Mouse (Mus musculus) MEL (cell line): ENCODE data around the gene Gm5935.
"Not testable (repeated sequence)": the region's sequence is repeated elsewhere in the genome, so short reads cannot be mapped to it uniquely, and the experiment has no call there.

Experiments
- CHD1 ChIP-seq: IDR thresholded peaks from 2 replicates; pipeline ENCODE4 v1.6.1; 2012; ENCODE audit warnings: low read depth, mild to moderate bottlenecking, inconsistent platforms, low read length, improper control_type of control experiment
- CTCF ChIP-seq, 3 experiments: IDR thresholded peaks in 2 of 3; conservative IDR thresholded peaks in 1 of 3; 2 replicates each; pipeline ENCODE4 v1.5.1; 2011 to 2012; ENCODE audit warnings: low read length in 3 of 3, low read depth in 2 of 3, mild to moderate bottlenecking in 2 of 3, improper control_type of control experiment in 1 of 3, inconsistent platforms in 1 of 3, mixed read lengths in 1 of 3, moderate library complexity in 1 of 3; ENCODE audit not compliant: control insufficient read depth in 1 of 3, insufficient read depth in 1 of 3, poor library complexity in 1 of 3, severe bottlenecking in 1 of 3
- EP300 ChIP-seq, 2 experiments: IDR thresholded peaks; 2 replicates each; pipeline ENCODE4 v1.6.1; 2011; ENCODE audit warnings: improper control_type of control experiment in 2 of 2, low read length in 2 of 2, low read depth in 1 of 2, mild to moderate bottlenecking in 1 of 2
- HCFC1 ChIP-seq: IDR thresholded peaks from 2 replicates; pipeline ENCODE4 v1.6.1; 2012; ENCODE audit warnings: low read depth, mild to moderate bottlenecking, inconsistent platforms, low read length, improper control_type of control experiment, moderate library complexity
- MAX ChIP-seq: IDR thresholded peaks from 2 replicates; pipeline ENCODE4 v1.6.1; 2011; ENCODE audit warnings: low read length, improper control_type of control experiment
- MYC ChIP-seq: IDR thresholded peaks from 2 replicates; pipeline ENCODE4 v1.6.1; 2011; ENCODE audit warnings: low read depth, mild to moderate bottlenecking, low read length, improper control_type of control experiment, moderate library complexity
- POLR2AphosphoS2 ChIP-seq: IDR thresholded peaks from 2 replicates; pipeline ENCODE4 v1.6.1; 2011; ENCODE audit warnings: low read length, improper control_type of control experiment
- POLR2AphosphoS5 ChIP-seq: IDR thresholded peaks from 2 replicates; pipeline ENCODE4 v1.6.1; 2012; ENCODE audit warnings: low read depth, borderline replicate concordance, mild to moderate bottlenecking, inconsistent platforms, low read length, moderate library complexity, mixed read lengths
- RAD21 ChIP-seq: IDR thresholded peaks from 2 replicates; pipeline ENCODE4 v1.6.1; 2011; ENCODE audit warnings: mild to moderate bottlenecking, low read depth, low read length, improper control_type of control experiment
- ZMIZ1 ChIP-seq: IDR thresholded peaks from 2 replicates; pipeline ENCODE4 v1.6.1; 2012; ENCODE audit warnings: low read depth, mild to moderate bottlenecking, inconsistent platforms, low read length, improper control_type of control experiment, moderate library complexity
- ZNF384 ChIP-seq: IDR thresholded peaks from 2 replicates; pipeline ENCODE4 v1.6.1; 2012; ENCODE audit warnings: low read depth, mild to moderate bottlenecking, inconsistent platforms, low read length, improper control_type of control experiment

DNA sequence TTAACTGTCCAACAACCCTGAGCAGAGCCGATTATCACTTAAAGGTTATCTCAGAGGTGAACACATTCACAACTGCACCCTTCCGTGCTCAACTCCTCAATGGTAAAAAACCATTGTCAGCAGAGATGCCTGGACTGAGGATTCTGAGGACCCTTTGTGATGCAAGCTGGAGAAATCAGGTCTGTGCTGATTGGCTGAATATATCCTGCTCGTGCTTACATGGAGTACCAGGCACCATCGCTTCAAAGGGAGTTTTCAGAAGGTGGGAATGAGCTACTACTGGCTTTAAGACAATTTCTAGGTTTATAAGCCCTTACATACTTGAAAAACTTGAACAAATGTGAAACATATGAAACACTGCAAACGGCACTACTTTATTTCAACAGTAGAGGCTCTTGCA, at the start of gene Gm5935:
- not testable (repeated sequence) for TF ChIP-seq POLR2AphosphoS5; ZNF384; POLR2AphosphoS2; RAD21; CTCF (IDR thresholded peaks at IDR 0.05 in 2 of 3, conservative IDR thresholded peaks at IDR 0.05 in 1 of 3; ENCODE audit: control insufficient read depth in 1 of 3, insufficient read depth in 1 of 3, low read depth in 2 of 3, low read length in 3 of 3, poor library complexity in 1 of 3, severe bottlenecking in 1 of 3); HCFC1; MYC; EP300 (IDR thresholded peaks at IDR 0.05; ENCODE audit: low read depth in 1 of 2, low read length in 2 of 2); MAX; CHD1; ZMIZ1
